Mouse (Mus musculus): Measurements from ENCODE around the gene Ppfia2. TPM values are rescaled to one million over a fixed set of nuclear protein-coding genes. Genes with fewer than 3 reads are reported as not detected.

Ppfia2 gene
- polyA plus RNA-seq, 1 experiment from 2014 or later: 1.4 TPM

- no peak for ATAC-seq (ENCODE audit: insufficient number of reproducible peaks, insufficient read depth, low FRiP score, low TSS enrichment, low read depth)
These were observed 454.7 kb downstream of the Ppfia2 start for GRCm38 (mm10) chr10:106924798-106925197.

GRCm38 (mm10) chr10:106928576-106929332 is 458.6 kb downstream of the Ppfia2 start:
- no peak overlapping the region for H3K9ac ChIP-seq
- 0 out of 2 replicates have a peak, but pooled peaks cover 3% of the 10 kb centered on the region for H3K4me1 ChIP-seq
- H3K9me3 ChIP-seq: no peaks in the 10 kb centered on the region
- no peak overlapping the region for H3K27ac ChIP-seq
- no peak overlapping the region for H3K4me2 ChIP-seq
- H3K27me3 ChIP-seq: no peaks in the 10 kb centered on the region
- H3K36me3 ChIP-seq: no peaks in the 10 kb centered on the region
- no peak for ATAC-seq (ENCODE audit: insufficient number of reproducible peaks, insufficient read depth, low FRiP score, low TSS enrichment, low read depth)
- no peak overlapping the region for H3K4me3 ChIP-seq
- WGBS: 73% methylated on average over 9 of the region's 9 CpGs

More at GRCm38 (mm10) chr10:106924798-106925197, 454.7 kb downstream of the Ppfia2 start:
- 80% methylated on average over 3 of the region's 3 CpGs for WGBS
- no peak overlapping the region for H3K4me2 ChIP-seq
- no peaks in the 10 kb centered on the region for H3K27me3 ChIP-seq
- no peaks in the 10 kb centered on the region for H3K9me3 ChIP-seq
- H3K9ac ChIP-seq: no peak overlapping the region
- no peaks in the 10 kb centered on the region for H3K4me1 ChIP-seq
- H3K27ac ChIP-seq: no peak overlapping the region
- no peaks in the 10 kb centered on the region for H3K36me3 ChIP-seq
- H3K4me3 ChIP-seq: no peak overlapping the region

GRCm38 (mm10) chr10:106932571-106933073 is 462.5 kb downstream of the Ppfia2 start:
- H3K9me3 ChIP-seq: no peaks in the 10 kb centered on the region
- WGBS: 26% methylated on average over 13 of the region's 13 CpGs
- H3K36me3 ChIP-seq: no peaks in the 10 kb centered on the region
- H3K9ac ChIP-seq: peak overlapping the region; percentile 58; the same call in 1 of the 2 replicates
- no peak overlapping the region for H3K27ac ChIP-seq
- no peak for ATAC-seq (ENCODE audit: insufficient number of reproducible peaks, insufficient read depth, low FRiP score, low TSS enrichment, low read depth)
- H3K4me3 ChIP-seq: peak overlapping the region; percentile 38
- H3K4me1 ChIP-seq: 0 out of 2 replicates have a peak, but pooled peaks cover 3% of the 10 kb centered on the region
- no peaks in the 10 kb centered on the region for H3K27me3 ChIP-seq
- peak overlapping the region; percentile 58 for H3K4me2 ChIP-seq

GRCm38 (mm10) chr10:106936996-106937395 is 466.9 kb downstream of the Ppfia2 start:
- Histone ChIP-seq H3K4me1 (0 out of 2 replicates have a peak, but pooled peaks cover 3% of the 10 kb centered on the region), H3K27me3 (no peaks in the 10 kb centered on the region), H3K9ac (no peak overlapping the region), H3K4me3 (no peak overlapping the region), H3K27ac (no peak overlapping the region), H3K9me3 (no peaks in the 10 kb centered on the region), H3K36me3 (no peaks in the 10 kb centered on the region), H3K4me2 (no peak overlapping the region)
- 69% methylated on average over 7 of the region's 7 CpGs for whole genome bisulfite sequencing
- no peak for ATAC-seq (ENCODE audit: insufficient number of reproducible peaks, insufficient read depth, low FRiP score, low TSS enrichment, low read depth)

- Histone ChIP-seq H3K9ac (no peak overlapping the region), H3K4me1 (no peaks in the 10 kb centered on the region), H3K27me3 (no peaks in the 10 kb centered on the region), H3K4me2 (no peak overlapping the region), H3K4me3 (no peak overlapping the region), H3K9me3 (no peaks in the 10 kb centered on the region), H3K36me3 (no peaks in the 10 kb centered on the region), H3K27ac (no peak overlapping the region)
- WGBS: 93% methylated on average over 3 of the region's 3 CpGs
- ATAC-seq (ENCODE audit: insufficient number of reproducible peaks, insufficient read depth, low FRiP score, low TSS enrichment, low read depth): no peak
These were observed 468.7 kb downstream of the Ppfia2 start for GRCm38 (mm10) chr10:106938851-106939250.

GRCm38 (mm10) chr10:106939441-106939840 is 469.3 kb downstream of the Ppfia2 start:
- H3K36me3 ChIP-seq: no peaks in the 10 kb centered on the region
- no peaks in the 10 kb centered on the region for H3K4me1 ChIP-seq
- H3K4me2 ChIP-seq: no peak overlapping the region
- no peaks in the 10 kb centered on the region for H3K27me3 ChIP-seq
- no peak overlapping the region for H3K27ac ChIP-seq
- no peaks in the 10 kb centered on the region for H3K9me3 ChIP-seq
- no peak for ATAC-seq (ENCODE audit: insufficient number of reproducible peaks, insufficient read depth, low FRiP score, low TSS enrichment, low read depth)
- no peak overlapping the region for H3K9ac ChIP-seq
- no peak overlapping the region for H3K4me3 ChIP-seq
- WGBS: 55% methylated on average over 1 of the region's 1 CpGs

- no peaks in the 10 kb centered on the region for H3K36me3 ChIP-seq
- no peaks in the 10 kb centered on the region for H3K27me3 ChIP-seq
- H3K4me2 ChIP-seq: no peak overlapping the region
- no peak for ATAC-seq (ENCODE audit: insufficient number of reproducible peaks, insufficient read depth, low FRiP score, low TSS enrichment, low read depth)
- no peak overlapping the region for H3K9ac ChIP-seq
- H3K4me1 ChIP-seq: no peaks in the 10 kb centered on the region
- H3K4me3 ChIP-seq: no peak overlapping the region
- no peaks in the 10 kb centered on the region for H3K9me3 ChIP-seq
- no peak overlapping the region for H3K27ac ChIP-seq
- WGBS: 71% methylated on average over 5 of the region's 5 CpGs
These were observed 471.2 kb downstream of the Ppfia2 start for GRCm38 (mm10) chr10:106941380-106941779.

- H3K36me3 ChIP-seq: no peaks in the 10 kb centered on the region
- no peaks in the 10 kb centered on the region for H3K27me3 ChIP-seq
- H3K4me2 ChIP-seq: no peak overlapping the region
- 79% methylated on average over 3 of the region's 3 CpGs for WGBS
- no peaks in the 10 kb centered on the region for H3K9me3 ChIP-seq
- ATAC-seq (ENCODE audit: insufficient number of reproducible peaks, insufficient read depth, low FRiP score, low TSS enrichment, low read depth): no peak
- no peak overlapping the region for H3K27ac ChIP-seq
- no peaks in the 10 kb centered on the region for H3K4me1 ChIP-seq
- H3K9ac ChIP-seq: no peak overlapping the region
- H3K4me3 ChIP-seq: no peak overlapping the region
These were observed 488.9 kb downstream of the Ppfia2 start for GRCm38 (mm10) chr10:106959026-106959425.

- H3K4me3 ChIP-seq: no peak overlapping the region
- no peak overlapping the region for H3K4me2 ChIP-seq
- no peaks in the 10 kb centered on the region for H3K36me3 ChIP-seq
- no peaks in the 10 kb centered on the region for H3K27me3 ChIP-seq
- no peaks in the 10 kb centered on the region for H3K9me3 ChIP-seq
- no peak overlapping the region for H3K27ac ChIP-seq
- no peak for ATAC-seq (ENCODE audit: insufficient number of reproducible peaks, insufficient read depth, low FRiP score, low TSS enrichment, low read depth)
- H3K9ac ChIP-seq: no peak overlapping the region
- 72% methylated on average over 13 of the region's 13 CpGs for WGBS
- no peaks in the 10 kb centered on the region for H3K4me1 ChIP-seq
These were observed 505.3 kb downstream of the Ppfia2 start for GRCm38 (mm10) chr10:106975193-106976141.

All from embryonic facial prominence, embryonic 13.5 days (tissue).